Comparison of ENCODE assay signal across 8 mouse cellular contexts in genomic region chr11:69325628-69326407, GRCm38 (mm10). TPM values are rescaled to one million over a fixed set of nuclear protein-coding genes. Genes with fewer than 3 reads are reported as not detected.
DNase-seq lines count a peak whose midpoint lies in the region; ATAC-seq lines count a peak whose summit lies in the region.

Gene Kcnab3 (plus strand): TSS chr11:69326258.

- H3K9me3 ChIP-seq in hindbrain, embryonic 15.5 days: no peaks in the 10 kb centered on the region

- peak within 1 kb of the TSS; percentile 44 for H3K4me3 ChIP-seq in hindbrain, embryonic 15.5 days

- H3K36me3 ChIP-seq in hindbrain, embryonic 15.5 days: no peaks in the 10 kb centered on the region

- H3K9ac ChIP-seq in hindbrain, embryonic 15.5 days: peak within 1 kb of the TSS; percentile 46

- no peak within 1 kb of the TSS; the same call in 1 of the 2 replicates for H3K27ac ChIP-seq in hindbrain, embryonic 15.5 days (replicated peaks)

- peak; percentile 81 for DNase-seq in Muller cell, postnatal 12 days (ENCODE audit: inconsistent ontology term)
- DNase-seq in cerebellum, postnatal 10 days: peak; percentile 86 to 87
- peak; percentile 54 to 67 for DNase-seq in frontal cortex, postnatal 25 days (ENCODE audit: low spot score in 2 of 2)
- DNase-seq in left cerebral cortex, adult 11 months (ENCODE audit: low spot score): peak; percentile 70
- peak; percentile 89 to 91 for DNase-seq in lung, postnatal 4 days
- DNase-seq in retina, postnatal 1 day: peak; percentile 93
- peak; percentile 89 for DNase-seq in thymus, postnatal 4 days

- WGBS in hindbrain, embryonic 15.5 days: 11% methylated on average over 26 of the region's 26 CpGs

- peaks cover 7% of the 10 kb centered on the region; the same call in 1 of the 2 replicates for H3K27me3 ChIP-seq in hindbrain, embryonic 15.5 days

- H3K4me2 ChIP-seq in hindbrain, embryonic 15.5 days: peak within 1 kb of the TSS; percentile 78

- H3K4me1 ChIP-seq in hindbrain, embryonic 15.5 days (replicated peaks): peaks cover 51% of the 10 kb centered on the region

- no peak for ATAC-seq in hindbrain, embryonic 15.5 days (ENCODE audit: low FRiP score, low read depth)

RNA-seq across cellular contexts. Expression of gene Kcnab3, which starts in this region (rescaled TPM):
- polyA plus RNA-seq in hindbrain, embryonic 15.5 days (2015; fragmentation: Nextera tagmentation; extraction: Ambion mirVana): 4.7 and 5.9 TPM in 2 replicates
